15 mouse cellular contexts compared by ENCODE assay signal in the genomic region with DNA sequence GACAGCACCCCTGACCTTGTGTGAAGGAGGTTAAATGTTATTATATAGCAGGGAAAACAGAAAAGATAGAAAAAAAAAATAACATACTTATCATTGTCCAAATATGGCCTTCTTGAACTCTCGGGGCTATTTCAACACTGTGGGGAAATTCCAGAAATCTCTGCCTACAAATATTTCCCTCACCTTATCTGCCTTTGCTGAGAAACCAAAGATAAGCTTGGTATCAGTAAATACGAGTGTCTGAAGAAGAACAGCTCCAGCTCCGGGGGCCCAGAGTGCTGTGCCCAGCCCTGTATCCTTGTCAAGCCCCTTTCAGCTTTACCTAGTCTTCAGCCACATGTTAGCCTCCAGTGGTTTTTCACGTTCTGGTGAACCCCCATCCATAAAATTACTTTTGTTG.
DNase-seq lines count a peak whose midpoint lies in the region; ATAC-seq and TF ChIP-seq lines count a peak whose summit lies in the region.
"Had no signal": no experiment of that assay in that cellular context is flagged by ENCODE, and none has a peak within 500 bp of the region (broad histone marks: within the 10 kb centered on the region; RNA-seq: fewer than 3 reads in every experiment).

No protein-coding gene starts in this region.

- no peaks in the 10 kb centered on the region for H3K27me3 ChIP-seq in embryonic facial prominence, embryonic 13.5 days
- no peaks in the 10 kb centered on the region for H3K27me3 ChIP-seq in embryonic facial prominence, embryonic 10.5 days (replicated peaks; ENCODE audit: low read depth, poor library complexity, severe bottlenecking)
- no peaks in the 10 kb centered on the region for H3K27me3 ChIP-seq in liver, embryonic 13.5 days
- H3K27me3 ChIP-seq in heart, embryonic 12.5 days (replicated peaks), result no peaks in the 10 kb centered on the region
- no peaks in the 10 kb centered on the region for H3K27me3 ChIP-seq in lung, postnatal 0 days (replicated peaks; ENCODE audit: insufficient read depth, low read length)
- H3K27me3 ChIP-seq: limb, embryonic 13.5 days; neural tube, embryonic 15.5 days had no signal

- H3K27ac ChIP-seq in embryonic facial prominence, embryonic 13.5 days, result peak overlapping the region; percentile 28; the same call in 1 of the 2 replicates
- H3K27ac ChIP-seq in embryonic facial prominence, embryonic 10.5 days (replicated peaks), result no peak overlapping the region
- no peak overlapping the region; the same call in 1 of the 2 replicates for H3K27ac ChIP-seq in liver, embryonic 13.5 days
- H3K27ac ChIP-seq in heart, embryonic 12.5 days (ENCODE audit: poor library complexity, severe bottlenecking), result peak overlapping the region; percentile 81
- H3K27ac ChIP-seq in lung, postnatal 0 days (ENCODE audit: low read length), result peak overlapping the region; percentile 82
- H3K27ac ChIP-seq: embryonic facial prominence, embryonic 12.5 days; hindbrain, embryonic 12.5 days; limb, embryonic 13.5 days; midbrain, embryonic 15.5 days had no signal

- no peak for DNase-seq in embryonic facial prominence, embryonic 10.5 days (ENCODE audit: low spot score)
- no peak for DNase-seq in liver, embryonic 13.5 days
- no peak for DNase-seq in liver
- DNase-seq in lung, postnatal 0 days (ENCODE audit: low spot score), result peak; percentile 21
- DNase-seq in cerebellum, adult 9-10 months, result no peak
- no peak for DNase-seq in spleen, postnatal 4 days (ENCODE audit: low spot score in 2 of 2)
- DNase-seq: adrenal gland, postnatal 10 days; cerebellum, adult 11-12 months had no signal

- no peaks in the 10 kb centered on the region for H3K36me3 ChIP-seq in embryonic facial prominence, embryonic 13.5 days
- no peaks in the 10 kb centered on the region for H3K36me3 ChIP-seq in embryonic facial prominence, embryonic 10.5 days (replicated peaks)
- H3K36me3 ChIP-seq in liver, embryonic 13.5 days, result no peaks in the 10 kb centered on the region
- no peaks in the 10 kb centered on the region for H3K36me3 ChIP-seq in heart, embryonic 12.5 days
- no peaks in the 10 kb centered on the region for H3K36me3 ChIP-seq in lung, postnatal 0 days (ENCODE audit: insufficient read depth, low read length)
- H3K36me3 ChIP-seq: embryonic facial prominence, embryonic 12.5 days; hindbrain, embryonic 12.5 days; limb, embryonic 13.5 days; midbrain, embryonic 15.5 days; neural tube, embryonic 15.5 days had no signal

- H3K4me1 ChIP-seq in embryonic facial prominence, embryonic 13.5 days, result peaks cover 26% of the 10 kb centered on the region
- H3K4me1 ChIP-seq in embryonic facial prominence, embryonic 10.5 days, result peaks cover 24% of the 10 kb centered on the region
- peaks cover 30% of the 10 kb centered on the region for H3K4me1 ChIP-seq in liver, embryonic 13.5 days (replicated peaks)
- peaks cover 43% of the 10 kb centered on the region for H3K4me1 ChIP-seq in heart, embryonic 12.5 days (replicated peaks)
- H3K4me1 ChIP-seq in lung, postnatal 0 days (ENCODE audit: insufficient read depth, low read depth, low read length), result peaks cover 14% of the 10 kb centered on the region

- H3K4me3 ChIP-seq in embryonic facial prominence, embryonic 13.5 days, result no peak overlapping the region
- H3K4me3 ChIP-seq in embryonic facial prominence, embryonic 10.5 days, result no peak overlapping the region
- no peak overlapping the region for H3K4me3 ChIP-seq in liver, embryonic 13.5 days (replicated peaks)
- no peak overlapping the region for H3K4me3 ChIP-seq in heart, embryonic 12.5 days
- no peak overlapping the region for H3K4me3 ChIP-seq in lung, postnatal 0 days (ENCODE audit: low read depth, low read length)
- H3K4me3 ChIP-seq: embryonic facial prominence, embryonic 12.5 days; hindbrain, embryonic 12.5 days; midbrain, embryonic 15.5 days; neural tube, embryonic 15.5 days had no signal

- peak; percentile 84 for TF ChIP-seq EP300 in lung, postnatal 0 days (IDR thresholded peaks at IDR 0.05)

- H3K9me3 ChIP-seq in embryonic facial prominence, embryonic 13.5 days, result no peaks in the 10 kb centered on the region
- no peaks in the 10 kb centered on the region for H3K9me3 ChIP-seq in embryonic facial prominence, embryonic 10.5 days
- H3K9me3 ChIP-seq in liver, embryonic 13.5 days (replicated peaks), result no peaks in the 10 kb centered on the region
- no peaks in the 10 kb centered on the region for H3K9me3 ChIP-seq in heart, embryonic 12.5 days (replicated peaks)
- H3K9me3 ChIP-seq in lung, postnatal 0 days (ENCODE audit: low read length), result no peaks in the 10 kb centered on the region
- H3K9me3 ChIP-seq: embryonic facial prominence, embryonic 12.5 days; hindbrain, embryonic 12.5 days; limb, embryonic 13.5 days; midbrain, embryonic 15.5 days; neural tube, embryonic 15.5 days had no signal

- ATAC-seq in embryonic facial prominence, embryonic 13.5 days (ENCODE audit: insufficient number of reproducible peaks, insufficient read depth, low FRiP score, low TSS enrichment, low read depth), result no peak
- no peak for ATAC-seq in liver, embryonic 13.5 days (ENCODE audit: low read depth)
- ATAC-seq in heart, embryonic 12.5 days (ENCODE audit: insufficient number of reproducible peaks, low FRiP score), result peak; percentile 73
- ATAC-seq in lung, postnatal 0 days, result no peak
- ATAC-seq: midbrain, embryonic 15.5 days had no signal

- no peak overlapping the region for H3K9ac ChIP-seq in embryonic facial prominence, embryonic 13.5 days
- H3K9ac ChIP-seq in liver, embryonic 13.5 days, result no peak overlapping the region
- H3K9ac ChIP-seq in heart, embryonic 12.5 days, result no peak overlapping the region
- no peak overlapping the region for H3K9ac ChIP-seq in lung, postnatal 0 days (replicated peaks; ENCODE audit: low read depth)
- H3K9ac ChIP-seq: embryonic facial prominence, embryonic 12.5 days; hindbrain, embryonic 12.5 days; limb, embryonic 13.5 days; midbrain, embryonic 15.5 days; neural tube, embryonic 15.5 days had no signal

- no peak overlapping the region for H3K4me2 ChIP-seq in embryonic facial prominence, embryonic 13.5 days
- 0 out of 2 replicates have a peak overlapping the region, but pooled peaks have one; percentile 62 for H3K4me2 ChIP-seq in liver, embryonic 13.5 days
- peak overlapping the region; percentile 77 for H3K4me2 ChIP-seq in heart, embryonic 12.5 days
- peak overlapping the region; percentile 50; the same call in 1 of the 2 replicates for H3K4me2 ChIP-seq in lung, postnatal 0 days (replicated peaks; ENCODE audit: low read depth, low read length)
- H3K4me2 ChIP-seq: midbrain, embryonic 15.5 days had no signal

- 65% methylated on average over 4 of the region's 4 CpGs for WGBS in embryonic facial prominence, embryonic 13.5 days
- 63% methylated on average over 4 of the region's 4 CpGs for WGBS in embryonic facial prominence, embryonic 10.5 days
- WGBS in liver, embryonic 13.5 days (ENCODE audit: insufficient replicate concordance), result 20% methylated on average over 4 of the region's 4 CpGs
- WGBS in heart, embryonic 12.5 days, result 7% methylated on average over 4 of the region's 4 CpGs
- WGBS in lung, postnatal 0 days, result 12% methylated on average over 4 of the region's 4 CpGs

- no peak for TF ChIP-seq CTCF in lung, postnatal 0 days (IDR thresholded peaks at IDR 0.05)

Comparison
In these comparisons a context has a peak if more than half of its experiments do, and no peak if none do; other contexts are left out.
1. H3K27ac ChIP-seq: peak in embryonic facial prominence, embryonic 13.5 days (single experiment), heart, embryonic 12.5 days (single experiment) and lung, postnatal 0 days (single experiment); none in embryonic facial prominence, embryonic 10.5 days (single experiment) and liver, embryonic 13.5 days (single experiment).